Mouse (Mus musculus) liver, embryonic 12.5 days (tissue): ENCODE data around the gene 1700011M02Rik. TPM values are rescaled to one million over a fixed set of nuclear protein-coding genes. Genes with fewer than 3 reads are reported as not detected.
A peak's percentile ranks its signal among the peaks of the same experiment; 100 is the strongest.
"Not testable (repeated sequence)": the region's sequence is repeated elsewhere in the genome, so short reads cannot be mapped to it uniquely, and the experiment has no call there.

Source experiments
- ATAC-seq: fragments of 200-750 bp; cut with Nextera tagmentation; 2 replicates; pipeline ENCODE4 v1.8.0; 2017; ENCODE audit warnings: moderate number of reproducible peaks, mild to moderate bottlenecking, moderate library complexity
- H3K27ac ChIP-seq: fragments of 300-500 bp; sonication (generic); 2 replicates; pipeline ENCODE4 v1.5.1; 2016; ENCODE audit warnings: mild to moderate bottlenecking
- H3K27me3 ChIP-seq: fragments of 300-500 bp; sonication (generic); replicated peaks from 2 replicates; pipeline ENCODE4 v1.6.1; 2016; ENCODE audit warnings: mild to moderate bottlenecking, moderate library complexity
- H3K36me3 ChIP-seq: fragments of 300-500 bp; sonication (generic); 2 replicates; pipeline ENCODE4 v1.6.1; 2016; ENCODE audit warnings: mild to moderate bottlenecking, moderate library complexity
- H3K4me1 ChIP-seq: fragments of 300-500 bp; sonication (generic); 2 replicates; pipeline ENCODE4 v1.6.1; 2016
- H3K4me2 ChIP-seq: fragments of 300-500 bp; sonication (generic); 2 replicates; pipeline ENCODE4 v1.6.1; 2016; ENCODE audit warnings: mild to moderate bottlenecking, moderate library complexity
- H3K4me3 ChIP-seq: fragments of 300-500 bp; sonication (generic); 2 replicates; pipeline ENCODE4 v1.5.1; 2016; ENCODE audit warnings: mild to moderate bottlenecking, moderate library complexity
- H3K9ac ChIP-seq: fragments of 300-500 bp; sonication (generic); 2 replicates; pipeline ENCODE4 v1.6.1; 2016; ENCODE audit warnings: mild to moderate bottlenecking, moderate library complexity
- H3K9me3 ChIP-seq: fragments of 300-500 bp; sonication (generic); replicated peaks from 2 replicates; pipeline ENCODE4 v1.6.1; 2016; ENCODE audit warnings: mild to moderate bottlenecking, moderate library complexity
- WGBS: fragments of 180-500 bp; shearing (Covaris S2); methylation state at CpG from one replicate; pipeline ENCODE4 v1.1.7; 2016; ENCODE audit not compliant: insufficient replicate concordance; 5-methylcytosine and 5-hydroxymethylcytosine counted together
- polyA plus RNA-seq: library from polyadenylated mRNA; unstranded; fragments of >200 nt; fragmentation: Nextera tagmentation; extraction: Ambion mirVana; gene quantifications from 2 replicates; pipeline ENCODE4 v1.2.1, GENCODE M21; 2016

1700011M02Rik gene
- not detected in 2 replicates for polyA plus RNA-seq

DNA sequence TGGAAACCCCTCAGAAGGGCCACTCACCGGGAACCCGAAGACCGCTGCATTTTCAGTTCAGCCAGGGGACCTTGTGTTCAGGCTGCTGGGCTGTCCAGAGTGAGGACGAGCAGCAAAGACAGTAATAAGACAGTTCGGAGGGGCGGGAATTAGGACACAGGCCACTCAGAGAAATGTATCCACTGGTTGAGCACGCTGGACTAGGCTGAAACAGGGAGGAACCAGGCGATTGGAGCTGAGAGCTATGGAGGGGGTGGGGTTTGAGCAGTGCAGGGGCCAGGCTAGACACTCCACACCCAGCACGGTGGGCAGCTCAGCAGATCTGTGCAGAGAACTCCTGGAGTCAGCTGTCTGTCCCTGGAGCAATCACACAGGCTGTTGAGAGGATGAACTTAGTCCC lies at the start of gene 1700011M02Rik, which contains the start of gene Dmrtc1a:
Gene 1700011M02Rik, plus strand, starts transcription at position 319 of the 400 bp plus-strand sequence.
Gene Dmrtc1a, minus strand, starts transcription at position 101 of the 400 bp plus-strand sequence.
- H3K9ac ChIP-seq, H3K36me3 ChIP-seq, H3K4me3 ChIP-seq, H3K4me2 ChIP-seq, H3K4me1 ChIP-seq, H3K9me3 ChIP-seq, H3K27ac ChIP-seq, ATAC-seq: not testable (repeated sequence)
- H3K27me3 ChIP-seq = peaks cover 14% of the 10 kb centered on the region; the same call in 1 of the 2 replicates
- 60% methylated on average over 4 of the region's 9 CpGs for WGBS

DNA sequence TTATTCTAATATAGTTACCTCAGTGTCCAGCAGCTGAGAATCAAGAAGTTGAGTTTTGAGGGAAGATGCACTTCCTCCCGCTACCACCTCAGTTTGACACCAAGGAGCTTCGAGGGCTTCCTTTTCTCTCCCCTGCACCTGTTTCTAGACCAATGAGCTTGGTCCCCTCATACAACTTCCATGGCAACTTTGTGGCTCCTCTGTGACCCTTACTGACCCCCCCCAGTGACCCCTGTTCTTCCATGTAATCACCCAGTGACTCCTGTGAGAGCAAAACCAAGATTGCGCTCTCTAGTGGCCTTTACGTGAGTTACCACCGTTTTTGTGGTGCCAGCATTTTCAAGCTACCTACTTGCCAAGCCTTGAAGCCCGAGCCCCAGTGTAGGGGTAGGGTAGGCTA lies 40.8 kb upstream of the 1700011M02Rik start, which contains the start of gene 1700031F05Rik:
Gene 1700031F05Rik, minus strand, starts transcription at position 101 of the 400 bp plus-strand sequence.
- H3K4me3 ChIP-seq = no peak within 1 kb of the TSS
- H3K27me3 ChIP-seq = no peaks in the 10 kb centered on the region
- no peak within 1 kb of the TSS for H3K27ac ChIP-seq
- no peaks in the 10 kb centered on the region for H3K36me3 ChIP-seq
- no peaks in the 10 kb centered on the region for H3K9me3 ChIP-seq
- ATAC-seq = no peak
- H3K4me2 ChIP-seq = no peak within 1 kb of the TSS
- no peak within 1 kb of the TSS for H3K9ac ChIP-seq
- H3K4me1 ChIP-seq = no peaks in the 10 kb centered on the region
- 71% methylated on average over 6 of the region's 6 CpGs for WGBS

DNA sequence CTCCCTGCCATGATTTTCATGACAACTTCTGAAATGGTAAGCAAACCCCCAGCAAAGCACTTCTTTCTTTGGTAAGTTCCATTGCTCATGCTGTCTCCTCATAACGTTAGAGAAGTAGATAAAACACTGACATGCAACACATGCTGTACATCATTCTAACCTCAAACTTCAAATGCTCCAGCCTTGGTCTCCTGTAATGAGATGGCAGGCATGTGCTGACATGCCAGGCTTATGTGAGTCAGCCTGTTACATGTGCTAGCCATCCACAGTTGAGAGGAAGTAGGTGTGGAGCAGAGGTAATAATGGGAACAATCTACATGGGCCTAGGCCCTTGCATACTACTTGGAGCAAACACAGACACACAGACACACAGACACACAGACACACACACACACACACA lies 6.1 kb downstream of the 1700011M02Rik start:
- H3K4me3 ChIP-seq, H3K9ac ChIP-seq, H3K36me3 ChIP-seq, H3K4me1 ChIP-seq, H3K4me2 ChIP-seq, H3K27ac ChIP-seq, H3K27me3 ChIP-seq, ATAC-seq, H3K9me3 ChIP-seq: not testable (repeated sequence)
- 42% methylated on average over 1 of the region's 1 CpGs for WGBS

DNA sequence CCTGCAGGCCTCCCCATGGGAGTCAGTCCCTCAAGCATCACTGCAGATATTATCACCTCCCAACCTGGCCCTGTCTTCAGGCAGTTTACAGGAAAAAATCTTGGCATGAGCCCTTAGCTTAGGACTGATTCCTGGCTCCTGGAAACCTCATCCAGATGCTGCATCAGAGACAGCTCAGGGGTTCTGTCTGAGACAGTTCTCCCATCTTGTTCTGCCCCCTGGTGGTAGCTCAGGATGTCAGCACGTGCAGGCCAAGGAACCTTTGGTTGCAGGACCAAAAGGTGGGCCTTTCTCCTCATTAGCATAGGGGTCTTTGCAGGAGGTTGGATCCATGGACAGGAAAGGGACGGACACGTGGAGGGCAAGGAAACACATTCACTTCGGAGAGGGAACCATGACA lies 18.0 kb downstream of the 1700011M02Rik start:
- WGBS = 15% methylated on average over 4 of the region's 4 CpGs
- H3K4me3 ChIP-seq, H3K36me3 ChIP-seq, H3K4me2 ChIP-seq, H3K27me3 ChIP-seq, H3K9ac ChIP-seq, H3K9me3 ChIP-seq, ATAC-seq, H3K4me1 ChIP-seq, H3K27ac ChIP-seq: not testable (repeated sequence)

- not testable (repeated sequence) for H3K27me3 ChIP-seq, H3K4me3 ChIP-seq, H3K9ac ChIP-seq, H3K27ac ChIP-seq, H3K9me3 ChIP-seq, ATAC-seq, H3K4me2 ChIP-seq, H3K36me3 ChIP-seq, H3K4me1 ChIP-seq
- 80% methylated on average over 6 of the region's 6 CpGs for WGBS
Observed at GRCm38 (mm10) chrX:102928072-102928471, 19.4 kb downstream of the 1700011M02Rik start, which contains the start of gene 1700018G05Rik. Gene 1700018G05Rik, plus strand, starts transcription at chrX:102928372.

- no peaks in the 10 kb centered on the region for H3K36me3 ChIP-seq
- no peak overlapping the region for H3K9ac ChIP-seq
- no peak for ATAC-seq
- H3K27ac ChIP-seq = no peak overlapping the region
- H3K27me3 ChIP-seq = peaks cover 30% of the 10 kb centered on the region
- WGBS = 32% methylated on average over 12 of the region's 12 CpGs
- peak overlapping the region; percentile 47; the same call in 1 of the 2 replicates for H3K4me3 ChIP-seq
- H3K4me1 ChIP-seq = no peaks in the 10 kb centered on the region
- no peaks in the 10 kb centered on the region for H3K9me3 ChIP-seq
- H3K4me2 ChIP-seq = peak overlapping the region; percentile 66
Observed at GRCm38 (mm10) chrX:102932992-102933570, 24.4 kb downstream of the 1700011M02Rik start.

GRCm38 (mm10) chrX:102933571-102934394 lies 25.1 kb downstream of the 1700011M02Rik start:
- H3K4me2 ChIP-seq = peak overlapping the region; percentile 66
- no peaks in the 10 kb centered on the region for H3K4me1 ChIP-seq
- H3K27ac ChIP-seq = no peak overlapping the region
- WGBS = 12% methylated on average over 51 of the region's 68 CpGs
- H3K9me3 ChIP-seq = no peaks in the 10 kb centered on the region
- no peak for ATAC-seq
- H3K9ac ChIP-seq = no peak overlapping the region
- peak overlapping the region; percentile 47 for H3K4me3 ChIP-seq
- peaks cover 30% of the 10 kb centered on the region for H3K27me3 ChIP-seq
- no peaks in the 10 kb centered on the region for H3K36me3 ChIP-seq

- peak overlapping the region; percentile 66; the same call in 1 of the 2 replicates for H3K4me2 ChIP-seq
- 54% methylated on average over 8 of the region's 8 CpGs for WGBS
Observed at GRCm38 (mm10) chrX:102934395-102934764, 25.7 kb downstream of the 1700011M02Rik start.

DNA sequence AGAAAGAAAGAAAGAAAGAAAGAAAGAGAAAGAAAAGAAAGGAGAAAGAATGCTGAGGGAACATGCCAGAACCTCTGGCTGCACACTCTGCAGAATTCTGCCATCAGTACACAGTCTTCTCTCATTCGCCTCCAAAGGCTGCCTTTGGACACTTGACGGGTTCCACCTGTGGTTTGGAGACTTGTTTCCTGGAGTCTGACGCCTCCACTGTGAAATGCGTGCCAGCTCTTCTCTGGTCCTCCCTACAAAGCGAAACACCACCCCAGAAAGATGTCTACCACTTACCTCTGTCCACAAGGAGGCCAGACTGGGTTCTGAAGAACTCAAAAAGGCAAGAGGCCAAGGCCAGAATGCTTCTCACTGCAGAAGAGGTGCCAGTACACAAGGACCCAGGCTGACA lies 28.0 kb downstream of the 1700011M02Rik start:
- H3K4me1 ChIP-seq = no peaks in the 10 kb centered on the region
- no peak overlapping the region for H3K4me3 ChIP-seq
- 50% methylated on average over 5 of the region's 5 CpGs for WGBS
- no peak overlapping the region for H3K4me2 ChIP-seq
- H3K9ac ChIP-seq = no peak overlapping the region
- H3K9me3 ChIP-seq = no peaks in the 10 kb centered on the region
- H3K27ac ChIP-seq = no peak overlapping the region
- no peak for ATAC-seq
- no peaks in the 10 kb centered on the region for H3K36me3 ChIP-seq
- H3K27me3 ChIP-seq = peaks cover 30% of the 10 kb centered on the region

More at GRCm38 (mm10) chrX:102934395-102934764, 25.7 kb downstream of the 1700011M02Rik start:
- Histone ChIP-seq H3K27ac (no peak overlapping the region), H3K9ac (no peak overlapping the region), H3K27me3 (peaks cover 30% of the 10 kb centered on the region), H3K4me1 (no peaks in the 10 kb centered on the region), H3K36me3 (no peaks in the 10 kb centered on the region), H3K4me3 (peak overlapping the region; percentile 47; the same call in 1 of the 2 replicates), H3K9me3 (no peaks in the 10 kb centered on the region)
- no peak for ATAC-seq

DNA sequence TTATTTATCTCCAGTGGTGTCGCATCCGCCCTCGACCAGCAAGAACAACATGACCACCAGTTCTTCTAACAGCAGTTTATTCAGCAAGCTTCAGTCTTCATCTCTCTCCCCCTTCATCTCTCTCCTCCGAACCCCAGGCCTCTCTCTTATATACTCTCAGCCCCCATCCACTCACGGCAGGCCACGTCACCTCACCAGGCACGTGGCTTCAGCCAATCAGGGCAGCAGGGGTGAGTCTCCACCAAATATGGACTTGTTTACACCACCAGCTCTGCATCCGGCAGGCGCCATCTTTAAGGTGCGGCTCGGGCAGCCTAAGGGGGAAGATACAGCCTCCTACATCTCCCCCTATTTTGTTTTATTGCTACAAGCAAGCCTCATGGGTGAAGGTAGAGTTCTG lies 41.4 kb downstream of the 1700011M02Rik start:
- not testable (repeated sequence) for H3K4me3 ChIP-seq, H3K27ac ChIP-seq, H3K9ac ChIP-seq, H3K4me2 ChIP-seq, H3K36me3 ChIP-seq, H3K27me3 ChIP-seq, H3K9me3 ChIP-seq, ATAC-seq, H3K4me1 ChIP-seq
- 77% methylated on average over 11 of the region's 11 CpGs for WGBS

DNA sequence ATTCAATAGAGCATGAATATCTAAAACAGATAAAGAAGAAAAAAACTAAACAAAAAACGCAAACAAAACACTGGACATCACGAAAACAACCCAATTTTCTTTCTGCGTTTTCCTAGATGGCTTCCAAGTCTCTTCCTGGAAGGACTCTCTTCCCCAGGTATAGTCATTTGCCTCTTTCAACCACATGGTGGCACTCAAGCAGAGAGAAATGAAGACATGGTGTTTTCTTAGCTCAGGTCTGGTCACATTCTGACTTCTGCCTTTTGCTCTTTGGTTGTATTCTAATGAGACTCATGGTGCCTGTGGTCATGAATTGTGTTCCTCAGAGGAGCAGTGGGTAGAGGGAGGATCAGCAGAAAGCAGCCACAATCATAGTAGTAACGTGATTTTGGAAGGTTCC lies 50.2 kb downstream of the 1700011M02Rik start:
- no peak overlapping the region for H3K4me2 ChIP-seq
- H3K36me3 ChIP-seq = no peaks in the 10 kb centered on the region
- H3K9me3 ChIP-seq = no peaks in the 10 kb centered on the region
- 23% methylated on average over 4 of the region's 4 CpGs for WGBS
- no peak overlapping the region for H3K4me3 ChIP-seq
- no peak overlapping the region for H3K27ac ChIP-seq
- H3K27me3 ChIP-seq = no peaks in the 10 kb centered on the region
- H3K9ac ChIP-seq = no peak overlapping the region
- H3K4me1 ChIP-seq = no peaks in the 10 kb centered on the region
- ATAC-seq = no peak
